Mouse (Mus musculus): ENCODE measurements at regions not wholly inside any gene's neighbourhood (a gene's known extent, or its start where the extent isn't known, plus 50 kb on each side); places are given as distances from the start of the nearest gene placed in this dataset.

DNA sequence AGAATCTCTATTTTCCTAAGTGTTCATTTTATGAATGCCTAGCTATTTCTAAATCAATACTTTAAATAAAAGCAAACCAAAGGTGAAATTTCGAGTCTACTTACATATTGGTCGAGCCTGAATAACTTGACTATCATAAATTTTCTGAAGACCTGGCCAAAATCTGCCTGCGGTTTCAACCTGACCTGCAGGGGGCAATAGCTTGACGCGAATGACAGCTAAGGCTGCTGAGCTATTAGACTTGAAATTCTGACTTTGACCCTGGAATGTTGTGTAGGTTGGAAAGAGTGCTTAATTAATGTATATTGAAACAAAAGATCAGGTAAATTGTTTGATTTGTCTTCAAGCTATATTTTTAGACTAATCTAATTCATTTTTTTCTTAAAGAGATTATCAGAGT lies 133.4 kb upstream of the Dpyd start:
- TF ChIP-seq FLI1 (IDR thresholded peaks at IDR 0.05; ENCODE audit: low read length) (no peak), GATA1 (IDR thresholded peaks at IDR 0.05; ENCODE audit: borderline replicate concordance, low read length) (no peak)

Measured in megakaryocyte, embryonic 14.5 days (primary cell).